Mouse (Mus musculus): ENCODE results near the gene Cd22.

DNA sequence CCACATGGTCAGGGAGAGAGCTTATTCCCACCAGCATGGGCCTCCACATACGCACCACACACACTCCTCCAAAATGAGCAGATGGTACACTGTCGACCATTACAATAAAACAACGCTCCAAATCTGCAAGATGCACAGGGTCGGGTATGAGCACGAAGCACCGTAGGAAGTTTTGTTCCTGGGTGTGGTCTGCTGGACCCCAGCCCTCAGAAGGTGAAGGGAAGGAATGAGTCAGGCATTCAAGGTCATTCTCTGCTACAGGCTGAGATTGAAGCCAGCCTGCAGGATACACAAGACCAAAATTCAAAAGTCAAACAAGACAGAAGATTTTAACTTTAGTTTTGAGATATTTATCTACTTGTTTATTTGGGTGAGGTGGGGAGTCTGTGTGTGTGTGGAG, 32.2 kb downstream of the Cd22 start:
- TF ChIP-seq CTCF (IDR thresholded peaks at IDR 0.05; ENCODE audit: low read depth, low read length) (no peak), TAL1 (conservative IDR thresholded peaks at IDR 0.05; ENCODE audit: low read depth, low read length) (no peak), POLR2AphosphoS5 (IDR thresholded peaks at IDR 0.05; ENCODE audit: insufficient replicate concordance, low read depth, low read length) (no peak), GATA1 (IDR thresholded peaks at IDR 0.05; ENCODE audit: borderline replicate concordance, low read length) (no peak)
